8 mouse cellular contexts compared by ENCODE assay signal in genomic region chr5:23615586-23616269, GRCm38 (mm10).
DNase-seq lines count a peak whose midpoint lies in the region; ATAC-seq and TF ChIP-seq lines count a peak whose summit lies in the region.

No protein-coding gene starts in this region.

- H3K4me2 ChIP-seq in embryonic facial prominence, embryonic 12.5 days (replicated peaks) = peak overlapping the region; percentile 49
- H3K4me2 ChIP-seq in neural tube, embryonic 14.5 days (ENCODE audit: low read depth, low read length) = peak overlapping the region; percentile 64

- no peak for DNase-seq in left cerebral cortex, adult 2 months (ENCODE audit: extremely low spot score in 1 of 2, low spot score in 2 of 2)
- no peak for DNase-seq in left cerebral cortex, adult 18-20 months (ENCODE audit: low spot score in 2 of 2)
- DNase-seq in limb, embryonic 10.5 days (ENCODE audit: low spot score) = no peak
- no peak for DNase-seq in left cerebral cortex, postnatal 14 days (ENCODE audit: low spot score in 2 of 2)
- DNase-seq in ovary, postnatal 14 days (ENCODE audit: low spot score) = no peak
- no peak for DNase-seq in left cerebral cortex, postnatal 4 days

- H3K27me3 ChIP-seq in embryonic facial prominence, embryonic 12.5 days = no peaks in the 10 kb centered on the region
- H3K27me3 ChIP-seq in limb, embryonic 10.5 days (ENCODE audit: low read depth, poor library complexity, severe bottlenecking) = no peaks in the 10 kb centered on the region
- no peaks in the 10 kb centered on the region for H3K27me3 ChIP-seq in neural tube, embryonic 14.5 days (ENCODE audit: control insufficient read depth, insufficient read depth, low read length)

- intact Hi-C loops in left cerebral cortex, adult 2 months (cut with DNase I) = loop anchor here (5.0 kb wide), 1 partner anchor 98 kb away; no protein-coding TSS in a partner anchor
- intact Hi-C loops in left cerebral cortex, postnatal 14 days (cut with DNase I) = loop anchor here (5.0 kb wide), 1 partner anchor 53 kb away; no protein-coding TSS in a partner anchor
- intact Hi-C loops in left cerebral cortex, postnatal 4 days (cut with DNase I) = no loop called here

- H3K4me1 ChIP-seq in embryonic facial prominence, embryonic 12.5 days = peaks cover 9% of the 10 kb centered on the region; the same call in 1 of the 2 replicates
- H3K4me1 ChIP-seq in limb, embryonic 10.5 days = peaks cover 7% of the 10 kb centered on the region
- peaks cover 12% of the 10 kb centered on the region; the same call in 1 of the 2 replicates for H3K4me1 ChIP-seq in neural tube, embryonic 14.5 days (ENCODE audit: control insufficient read depth, insufficient read depth, low read length)

- 34% methylated on average over 5 of the region's 5 CpGs for WGBS in embryonic facial prominence, embryonic 12.5 days
- 88% methylated on average over 5 of the region's 5 CpGs for WGBS in limb, embryonic 10.5 days
- WGBS in neural tube, embryonic 14.5 days = 35% methylated on average over 5 of the region's 5 CpGs

- H3K9ac ChIP-seq in embryonic facial prominence, embryonic 12.5 days = peak overlapping the region; percentile 56
- peak overlapping the region; percentile 51; the same call in 1 of the 2 replicates for H3K9ac ChIP-seq in neural tube, embryonic 14.5 days (replicated peaks; ENCODE audit: low read depth, low read length)

- TF ChIP-seq CTCF in left cerebral cortex, adult 2 months (IDR thresholded peaks at IDR 0.05) = peak; percentile 25

- H3K36me3 ChIP-seq in embryonic facial prominence, embryonic 12.5 days = no peaks in the 10 kb centered on the region
- no peaks in the 10 kb centered on the region for H3K36me3 ChIP-seq in limb, embryonic 10.5 days
- no peaks in the 10 kb centered on the region for H3K36me3 ChIP-seq in neural tube, embryonic 14.5 days (ENCODE audit: control insufficient read depth, insufficient read depth, low read length)

- no peak for ATAC-seq in embryonic facial prominence, embryonic 12.5 days (ENCODE audit: insufficient number of reproducible peaks, insufficient read depth, low FRiP score, low TSS enrichment)
- peak; percentile 56; the same call in 1 of the 2 replicates for ATAC-seq in neural tube, embryonic 14.5 days (ENCODE audit: low read depth)

- peak overlapping the region; percentile 59 for H3K4me3 ChIP-seq in left cerebral cortex, adult 2 months
- peak overlapping the region; percentile 39 for H3K4me3 ChIP-seq in embryonic facial prominence, embryonic 12.5 days
- H3K4me3 ChIP-seq in limb, embryonic 10.5 days = peak overlapping the region; percentile 46
- H3K4me3 ChIP-seq in neural tube, embryonic 14.5 days (ENCODE audit: low read depth, low read length) = peak overlapping the region; percentile 46

- peak overlapping the region; percentile 96 for H3K27ac ChIP-seq in left cerebral cortex, adult 2 months
- peak overlapping the region; percentile 70 for H3K27ac ChIP-seq in embryonic facial prominence, embryonic 12.5 days
- peak overlapping the region; percentile 78 for H3K27ac ChIP-seq in limb, embryonic 10.5 days
- H3K27ac ChIP-seq in neural tube, embryonic 14.5 days (ENCODE audit: low read depth, low read length) = peak overlapping the region; percentile 4; the same call in 1 of the 2 replicates

- no peaks in the 10 kb centered on the region for H3K9me3 ChIP-seq in embryonic facial prominence, embryonic 12.5 days
- no peaks in the 10 kb centered on the region for H3K9me3 ChIP-seq in limb, embryonic 10.5 days (replicated peaks)
- no peaks in the 10 kb centered on the region for H3K9me3 ChIP-seq in neural tube, embryonic 14.5 days (ENCODE audit: control insufficient read depth, low read length)

Comparison
In these comparisons a context has a peak if more than half of its experiments do, and no peak if none do; other contexts are left out.
1. H3K27ac ChIP-seq: peak in every context shown above with its lines; median percentile 96 in left cerebral cortex, adult 2 months; 78 in limb, embryonic 10.5 days; 70 in embryonic facial prominence, embryonic 12.5 days; 4 in neural tube, embryonic 14.5 days.